Mouse (Mus musculus) brain, adult 2 months (tissue): ENCODE results near the gene Cntd1.

Experiments used
- DNase-seq: peaks from one replicate; pipeline ENCODE4 v3.0.0; 2011; ENCODE audit warnings: low read depth, low spot score

Cntd1 gene

DNA sequence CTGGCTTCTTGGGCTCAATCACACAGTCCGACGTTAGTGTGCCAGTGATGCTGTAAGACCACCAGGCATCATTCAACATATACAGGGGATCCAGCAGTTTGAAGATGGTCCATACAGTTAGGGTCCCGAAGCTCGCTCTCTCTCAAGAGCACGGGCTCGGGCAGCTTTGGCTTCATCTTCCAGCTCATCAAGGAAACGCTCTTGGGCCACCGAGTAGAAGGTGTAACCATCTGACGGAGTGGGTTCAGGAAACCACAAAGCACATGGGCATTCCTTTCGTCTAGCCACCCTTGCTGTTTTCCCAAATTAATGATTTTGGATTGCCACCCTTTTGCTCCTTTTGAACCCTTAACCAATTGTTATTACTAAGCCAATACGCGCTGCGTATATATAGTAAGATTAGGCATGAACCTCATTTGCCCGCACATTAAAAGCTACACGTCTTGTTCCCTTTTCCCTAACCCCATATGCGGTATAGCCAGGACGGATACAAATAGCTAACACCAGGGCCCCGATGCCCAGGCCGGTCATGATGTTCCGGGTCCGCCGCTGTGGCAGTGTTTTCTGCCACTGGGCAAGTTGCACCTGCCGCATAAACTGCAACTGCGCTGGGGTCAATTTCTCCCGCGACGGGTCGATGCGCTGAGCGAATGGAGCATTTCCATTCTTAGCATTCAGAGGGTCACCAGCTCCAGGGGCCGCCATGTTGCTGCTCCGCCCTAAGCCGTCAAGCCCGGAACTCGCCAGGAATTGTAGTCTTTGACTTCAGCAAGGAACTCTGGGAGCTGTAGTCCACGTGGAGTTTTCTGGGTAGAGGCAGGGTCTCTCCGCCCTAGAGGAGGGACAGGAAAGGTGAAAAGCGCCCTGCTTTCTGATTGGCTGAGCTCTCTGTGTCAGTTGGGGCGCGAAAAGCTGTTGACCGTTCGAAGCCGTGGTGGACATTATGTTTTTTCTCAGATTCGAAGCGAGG is at the start of gene Cntd1, which contains the start of gene Coa3:
Cntd1 (plus strand) TSS at position 790 of the 970 bp plus-strand sequence.
Coa3 (minus strand) TSS at position 892 of the 970 bp plus-strand sequence.
- DNase-seq: peak; percentile 98

DNA sequence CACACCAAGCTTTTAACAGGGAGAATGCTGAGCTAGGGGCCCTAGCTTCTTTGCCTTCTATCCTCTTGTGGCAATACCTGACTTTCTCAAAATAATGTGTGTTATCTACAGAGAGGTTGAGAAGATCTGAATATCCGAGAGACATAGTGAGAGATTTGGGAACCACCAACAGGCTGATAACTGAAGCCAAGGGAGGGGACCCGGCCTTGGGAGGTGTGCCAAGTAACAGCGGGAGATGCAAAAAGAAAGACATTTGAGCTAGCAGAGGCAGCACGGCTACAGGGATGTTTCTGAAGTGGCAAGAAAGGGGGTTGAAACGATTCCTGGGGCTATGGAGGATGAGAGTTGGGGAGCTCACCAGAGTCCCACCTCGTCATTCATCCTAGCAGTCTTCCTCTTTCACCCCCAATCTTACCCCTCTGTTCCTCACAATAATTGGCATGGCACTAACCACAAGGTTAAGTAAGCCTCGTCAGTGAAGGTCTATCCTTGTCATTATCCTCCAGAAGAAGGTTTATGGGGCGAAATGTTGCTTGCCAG is 49.4 kb upstream of the Cntd1 start:
- DNase-seq: no peak

DNA sequence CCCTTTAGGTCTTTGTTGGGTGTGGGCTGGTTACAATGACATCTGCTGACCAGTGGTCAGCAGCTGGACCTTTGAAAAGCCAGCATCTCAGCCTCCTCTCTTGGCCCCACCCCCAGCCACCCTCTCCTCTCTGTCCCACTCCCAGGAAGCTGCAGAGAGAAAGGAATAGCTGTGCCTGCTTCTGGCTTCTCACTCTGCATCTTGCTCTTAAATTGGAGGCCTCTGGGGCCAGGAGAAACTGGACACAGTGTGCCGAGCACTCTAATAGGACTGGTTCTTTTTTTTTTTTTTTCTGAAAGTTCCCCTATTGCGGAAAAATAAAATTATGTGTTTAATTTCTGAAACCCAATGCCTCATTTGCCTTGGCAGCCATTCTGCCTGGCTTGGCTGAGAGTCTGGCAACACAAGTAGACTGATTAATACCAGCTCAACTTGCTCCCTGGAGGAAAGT is 48.7 kb upstream of the Cntd1 start:
- peak; percentile 37 for DNase-seq

GRCm38 (mm10) chr11:101230526-101230925 is 48.3 kb upstream of the Cntd1 start:
- peak; percentile 20 for DNase-seq

DNA sequence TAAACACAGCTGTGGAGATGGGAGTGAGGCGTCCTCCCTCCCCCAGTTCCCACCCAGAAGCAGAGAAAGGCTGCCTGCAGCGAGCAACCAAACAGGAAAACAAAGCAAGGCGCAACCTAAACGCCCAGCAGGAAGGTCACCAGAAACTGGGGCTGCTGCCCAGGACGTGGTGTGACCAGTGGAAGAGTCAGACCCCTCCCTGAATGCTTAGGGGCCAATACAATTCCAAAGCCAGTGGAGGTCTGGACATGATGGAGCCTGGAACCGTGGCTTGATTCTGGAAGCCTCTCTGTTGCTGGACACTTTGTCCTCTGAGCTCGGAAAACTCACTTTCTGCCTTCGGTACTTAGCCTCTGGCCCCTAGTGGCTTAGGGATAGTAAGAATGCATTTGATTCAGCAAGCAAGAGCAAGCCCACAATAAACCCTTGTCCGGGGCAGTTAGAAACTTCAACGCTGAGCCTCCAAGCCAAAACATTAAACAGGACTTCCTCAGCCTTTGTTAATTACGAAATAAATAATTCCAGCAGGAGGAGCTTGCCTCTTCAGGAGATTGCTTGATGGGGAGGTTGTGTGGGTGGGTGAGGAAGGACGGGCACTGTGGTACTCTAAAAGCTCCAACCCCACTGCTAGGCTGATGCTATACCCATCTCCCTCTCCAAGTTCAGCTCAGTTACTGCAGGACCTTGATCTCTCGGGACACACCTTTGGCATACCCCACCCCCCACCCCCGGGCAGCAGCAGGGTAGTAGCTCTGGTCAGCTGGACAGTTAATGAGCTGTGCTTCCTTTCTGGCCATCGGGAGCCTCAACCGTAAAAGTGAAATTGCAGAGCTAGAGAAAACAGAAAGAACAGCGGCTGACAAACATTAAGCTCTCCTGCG is 47.6 kb upstream of the Cntd1 start:
- DNase-seq: peak; percentile 47

- no peak for DNase-seq
These were observed 46.6 kb upstream of the Cntd1 start for GRCm38 (mm10) chr11:101232010-101232839.

DNA sequence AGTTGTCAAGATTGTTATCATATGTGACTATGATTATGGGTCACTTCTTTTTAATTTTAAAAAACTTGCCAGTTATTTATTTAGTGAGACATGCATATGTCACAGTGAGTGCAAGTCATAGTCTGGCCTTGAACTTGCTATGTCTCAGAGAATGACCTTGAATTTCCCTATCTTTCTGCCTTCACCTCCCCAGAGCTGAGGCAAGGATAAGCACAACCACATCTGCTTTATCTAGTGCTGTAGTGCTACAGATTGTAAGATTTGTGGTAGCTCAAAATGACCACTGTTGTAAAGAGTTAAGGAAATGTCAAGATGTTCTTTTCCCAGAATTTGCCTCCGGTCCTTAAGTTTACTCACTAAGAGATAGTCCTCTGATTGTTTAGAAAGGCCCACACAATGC is 45.6 kb upstream of the Cntd1 start:
- DNase-seq: no peak

DNA sequence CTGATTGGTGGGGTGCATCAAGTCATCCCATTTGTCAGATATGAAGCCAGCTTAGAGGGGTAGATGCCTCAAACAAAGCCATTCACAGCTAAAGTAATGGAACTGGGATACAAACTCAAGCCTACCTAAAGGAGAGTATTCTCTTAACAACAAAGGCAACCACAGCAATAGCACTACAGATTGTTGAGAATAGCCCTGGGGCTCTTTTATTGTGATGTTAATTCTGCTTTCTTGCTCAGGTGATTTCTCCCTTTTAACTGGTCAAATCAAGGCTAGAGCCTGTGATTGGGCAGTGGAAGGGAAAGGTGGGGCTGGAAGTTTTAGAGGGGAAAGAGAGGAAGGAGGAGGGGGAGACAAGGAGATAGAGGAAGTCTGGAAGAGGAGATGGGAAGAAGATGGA is 44.7 kb upstream of the Cntd1 start:
- no peak for DNase-seq

DNA sequence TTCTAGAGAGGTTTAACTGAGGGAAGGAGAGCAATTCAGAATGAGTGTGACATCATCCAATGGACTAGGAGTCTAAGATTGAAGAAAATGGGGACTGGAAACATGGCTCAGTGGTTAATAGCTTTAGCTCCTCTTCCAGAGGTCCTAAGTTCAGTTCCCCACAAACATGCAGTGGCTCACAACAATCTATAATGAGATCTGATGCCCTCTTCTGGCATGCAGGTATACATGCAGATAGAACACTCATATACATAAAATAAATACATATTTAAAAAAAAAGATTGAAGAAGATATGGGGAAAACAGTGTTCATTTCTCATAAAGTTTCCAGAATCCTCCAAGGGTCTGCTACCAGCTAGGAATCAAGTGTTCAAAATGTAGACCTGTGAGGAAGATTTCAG is 43.4 kb upstream of the Cntd1 start:
- DNase-seq: no peak

DNA sequence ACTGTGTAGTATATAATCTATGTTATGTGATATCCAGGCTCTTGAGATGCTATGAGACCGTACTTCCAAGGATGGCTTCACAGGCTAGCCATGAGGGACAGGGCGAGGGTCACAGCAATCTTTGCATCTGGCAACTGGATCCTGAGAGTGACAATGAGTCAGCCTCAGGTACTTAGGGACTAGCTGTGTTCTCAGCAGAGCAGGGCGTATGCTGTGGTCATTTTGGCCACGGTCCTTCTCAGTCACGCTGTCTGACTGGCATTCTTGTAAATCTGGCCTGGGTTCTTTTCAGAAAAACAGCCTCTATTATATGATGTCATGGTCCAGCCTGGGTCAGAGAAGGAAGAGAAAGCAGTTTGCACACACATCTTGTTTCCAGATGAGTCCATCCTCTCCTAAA is 42.0 kb upstream of the Cntd1 start:
- DNase-seq: no peak

DNA sequence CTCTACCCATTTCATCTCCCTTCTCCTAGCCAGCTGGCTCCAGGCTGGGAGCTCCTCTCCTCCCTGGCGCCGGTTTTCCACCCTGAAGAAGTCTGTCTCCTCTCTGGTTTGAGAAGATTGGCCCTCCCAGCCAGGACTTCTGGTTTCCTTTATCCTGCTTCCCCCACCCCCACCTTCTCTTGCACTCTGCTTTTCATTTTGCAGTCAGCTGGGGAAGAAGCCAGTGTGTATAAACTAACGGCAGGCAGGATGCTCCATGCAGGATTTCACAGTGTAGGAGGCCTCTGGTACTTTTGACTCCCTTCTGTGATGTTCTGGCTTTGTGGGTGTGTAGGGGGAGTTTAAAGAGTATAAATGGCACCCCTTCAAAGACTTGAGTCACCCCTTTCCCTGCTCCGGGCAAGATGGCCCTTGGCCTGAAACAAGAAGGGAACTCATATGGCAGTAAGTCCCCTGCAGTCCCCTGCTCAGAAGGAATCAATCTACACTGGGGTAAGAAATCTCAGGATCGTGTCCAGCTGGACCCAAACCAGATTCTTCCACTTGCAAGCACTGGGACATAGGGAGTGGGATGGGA is 40.7 kb upstream of the Cntd1 start:
- DNase-seq: peak; percentile 79

- no peak for DNase-seq
These were observed 33.7 kb upstream of the Cntd1 start for GRCm38 (mm10) chr11:101245071-101245470.

DNA sequence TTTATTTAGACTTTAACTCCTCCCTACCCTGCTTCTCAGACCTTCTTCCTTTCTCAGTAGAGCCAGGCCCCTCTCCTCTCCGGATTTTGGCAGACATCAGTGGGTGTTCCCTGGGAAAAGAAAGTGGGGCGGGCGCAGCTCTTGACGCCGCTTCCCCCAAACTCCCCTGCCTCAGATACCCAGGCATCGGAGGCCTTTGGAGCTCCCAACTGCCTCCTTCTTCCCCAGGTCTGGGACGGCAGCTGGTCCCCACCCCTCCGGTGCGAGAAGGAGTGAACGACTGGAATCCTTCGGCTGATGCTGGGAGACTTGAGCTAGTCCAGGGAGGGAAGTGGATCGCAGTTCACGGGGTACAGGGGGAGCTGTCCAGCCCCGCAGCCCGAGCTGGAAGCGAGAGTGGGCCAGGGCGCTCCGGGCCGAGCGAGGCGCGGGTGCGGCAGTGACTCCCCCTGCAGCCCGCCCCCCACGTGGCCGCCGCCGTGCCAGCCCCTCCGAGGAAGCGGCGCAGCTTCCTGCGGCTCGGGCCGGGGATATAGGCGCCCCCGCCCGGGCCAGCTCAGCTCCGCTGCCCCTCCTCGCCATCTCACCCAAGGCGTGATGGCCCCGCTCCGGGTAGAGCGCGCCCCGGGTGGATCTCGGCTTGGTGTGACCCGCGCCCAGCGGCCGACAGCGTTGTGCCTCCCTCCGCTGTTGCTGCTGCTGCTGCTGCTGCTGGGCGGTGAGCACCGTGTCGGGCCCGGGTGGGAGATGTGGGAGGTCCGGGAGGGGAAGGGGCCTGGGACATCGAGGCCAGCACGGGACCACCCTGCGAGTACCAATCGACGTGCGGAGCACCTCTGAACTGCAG is 32.7 kb upstream of the Cntd1 start, which contains the start of gene Ramp2:
Ramp2 (plus strand) TSS at position 174 of the 847 bp plus-strand sequence.
- no peak for DNase-seq

- no peak for DNase-seq
These were observed 32.2 kb upstream of the Cntd1 start for GRCm38 (mm10) chr11:101246702-101247012.

DNA sequence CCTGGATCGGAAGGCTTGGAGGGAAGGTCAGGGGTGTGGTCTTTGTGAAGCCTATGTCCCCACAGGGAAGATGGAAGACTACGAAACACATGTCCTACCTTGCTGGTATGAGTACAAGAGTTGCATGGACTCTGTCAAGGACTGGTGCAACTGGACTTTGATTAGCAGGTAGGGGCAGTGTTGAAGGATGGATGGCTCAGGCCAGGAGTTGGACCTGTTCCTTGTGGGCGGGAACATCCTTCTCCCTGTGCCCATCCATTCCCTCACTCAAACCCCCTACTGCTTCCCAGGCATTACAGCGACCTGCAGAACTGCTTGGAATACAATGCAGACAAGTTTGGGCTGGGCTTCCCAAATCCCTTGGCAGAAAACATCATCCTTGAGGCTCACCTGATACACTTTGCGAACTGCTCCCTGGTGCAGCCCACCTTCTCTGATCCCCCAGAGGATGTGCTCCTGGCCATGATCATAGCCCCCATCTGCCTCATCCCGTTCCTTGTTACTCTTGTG is 31.2 kb upstream of the Cntd1 start:
- DNase-seq: no peak

GRCm38 (mm10) chr11:101248258-101248994 is 30.4 kb upstream of the Cntd1 start:
- peak; percentile 86 for DNase-seq

DNA sequence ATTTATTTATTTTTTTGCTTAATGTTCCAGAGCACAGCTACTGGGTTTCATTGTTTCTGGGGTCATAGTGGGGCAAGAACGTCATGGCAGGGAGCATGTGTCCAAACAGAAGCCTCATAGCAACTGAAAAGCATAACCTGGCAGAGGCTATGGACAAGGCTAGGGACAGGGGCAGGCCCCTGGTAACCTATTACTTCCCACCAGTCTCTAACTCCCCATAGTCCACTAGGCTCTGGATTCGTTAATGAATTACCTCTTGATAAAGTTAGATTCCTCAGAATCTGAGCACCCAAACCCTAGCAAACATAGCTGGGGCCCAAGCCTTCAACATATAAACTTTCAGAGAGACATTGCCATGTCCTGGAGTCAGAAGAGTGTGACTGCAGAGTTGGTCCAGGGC is 27.8 kb upstream of the Cntd1 start:
- DNase-seq: no peak

DNA sequence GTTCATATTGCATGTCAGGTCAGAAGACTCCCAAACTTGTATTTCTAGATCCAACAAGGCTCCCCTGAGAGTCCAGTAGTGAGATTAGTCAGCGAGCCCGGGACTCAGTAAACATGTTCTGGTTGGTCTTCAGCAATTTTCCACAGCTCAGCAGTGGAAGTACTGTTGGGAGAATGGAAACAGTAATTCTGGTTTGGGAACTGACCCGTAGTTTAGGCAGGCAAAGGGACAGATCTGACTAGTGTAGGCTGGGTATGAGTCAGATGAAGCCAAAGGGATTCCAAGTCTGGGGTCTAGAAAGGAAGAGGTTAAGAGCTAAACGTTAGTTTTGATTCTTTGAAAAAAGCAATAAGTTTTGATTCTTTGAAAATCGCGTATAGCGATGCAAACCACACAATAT is 25.9 kb upstream of the Cntd1 start:
- DNase-seq: no peak
